Mouse (Mus musculus) kidney, adult 8-10 months (tissue): ENCODE measurements around the gene Micu1.

Experiments used
- DNase-seq, 2 experiments: peaks; one replicate each; pipeline ENCODE4 v3.0.0; 2022

The Micu1 gene

DNA sequence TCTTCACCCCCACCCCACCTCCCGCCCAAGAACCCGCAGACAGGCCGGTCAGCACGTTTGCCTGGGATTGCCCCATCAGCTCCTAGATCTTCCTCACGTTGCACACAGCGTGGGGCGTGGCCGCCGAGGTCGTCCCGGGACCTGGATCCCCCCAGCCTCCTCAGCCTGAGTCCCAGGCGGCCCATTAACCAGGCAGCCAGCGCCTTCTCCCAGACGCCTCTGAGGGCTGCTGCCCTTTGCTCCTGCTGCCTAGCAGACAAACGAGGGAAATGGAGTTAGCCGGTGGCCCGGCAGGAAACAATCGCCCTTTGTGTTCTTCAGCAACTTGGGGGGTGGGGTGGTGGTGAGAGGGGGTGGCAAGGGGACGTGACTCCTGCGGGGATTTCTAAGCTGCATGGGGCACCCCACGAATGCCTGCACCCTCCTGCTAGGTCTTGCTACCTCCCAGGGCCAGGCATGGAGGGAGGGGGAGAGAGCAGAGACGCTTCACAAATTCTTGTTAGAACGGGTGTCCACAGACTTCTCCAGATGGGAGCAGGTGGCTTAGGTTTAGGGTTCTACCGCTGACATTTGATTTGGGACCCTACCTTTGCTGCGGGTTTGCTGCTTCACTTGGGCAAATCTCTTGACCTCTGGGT is 209.4 kb downstream of the Micu1 start:
- peak; percentile 62 for DNase-seq
